14 mouse cellular contexts compared by ENCODE assay signal in genomic region chr10:76002101-76002521, GRCm38 (mm10). TPM values are rescaled to one million over a fixed set of nuclear protein-coding genes. Genes with fewer than 3 reads are reported as not detected.
DNase-seq lines count a peak whose midpoint lies in the region.
"Had no signal": no experiment of that assay in that cellular context is flagged by ENCODE, and none has a peak within 500 bp of the region (broad histone marks: within the 10 kb centered on the region; RNA-seq: fewer than 3 reads in every experiment).

No protein-coding gene starts in this region.

- peak; percentile 45 to 75 for DNase-seq in adrenal gland, adult (ENCODE audit: inconsistent age in 2 of 2, low spot score in 1 of 2)
- no peak for DNase-seq in adrenal gland, postnatal 4 days (ENCODE audit: low spot score in 2 of 2)
- DNase-seq in ES-CJ7 (ENCODE audit: low read depth, low spot score) = peak; percentile 62
- DNase-seq in cerebellum, adult 18-20 months = peak; percentile 80 to 85
- DNase-seq in gastrocnemius, adult 8-10 months (ENCODE audit: low spot score in 2 of 2) = peak; percentile 35 to 71
- no peak for DNase-seq in lung, postnatal 14 days
- no peak for DNase-seq in frontal cortex, adult 2 months (ENCODE audit: extremely low spot score in 1 of 2, low spot score in 1 of 2)
- DNase-seq in spleen, adult 12 weeks (ENCODE audit: low spot score) = no peak

RNA-seq across cellular contexts. Expression of gene Zfp280b, which starts 30.3 kb away (rescaled TPM):
- 10 to 100 TPM; 14.5 to 16.6 TPM for total RNA-seq in adrenal gland, postnatal 4 days (2021)
- 10 to 100 TPM in 1 of 4 experiments, 1 to 10 TPM in 3; 7.9 to 11.0 (median 9.2) TPM for total RNA-seq in gastrocnemius, adult 8-10 months (2022)
- 8.8 and 9.7 TPM in 2 replicates for polyA plus RNA-seq in frontal cortex, adult 2 months (2012; rRNA removed)

RNA-seq across cellular contexts. Expression of gene Gm5134, which starts 47.8 kb away (rescaled TPM):
- total RNA-seq in adrenal gland, postnatal 4 days (2021) = under 1 TPM; 0.14 TPM
- not detected for total RNA-seq in gastrocnemius, adult 8-10 months (2022)
- polyA plus RNA-seq in frontal cortex, adult 2 months (2012; rRNA removed) = 0.23 and 0.36 TPM in 2 replicates
- total RNA-seq: heart, postnatal 25 days had no signal
- polyA plus RNA-seq: embryonic facial prominence, embryonic 12.5 days; kidney, embryonic 14.5 days had no signal

RNA-seq across cellular contexts. Expression of gene Vpreb3, which starts 59.3 kb away (rescaled TPM):
- under 1 TPM; 0.53 to 0.71 TPM for total RNA-seq in adrenal gland, postnatal 4 days (2021)
- total RNA-seq in gastrocnemius, adult 8-10 months (2022) = not detected
- polyA plus RNA-seq in frontal cortex, adult 2 months (2012; rRNA removed) = not detected in 2 replicates
- total RNA-seq: granulocyte monocyte progenitor cell, adult 5-6 weeks; heart, postnatal 25 days; left cerebral cortex, postnatal 10 days had no signal
- polyA plus RNA-seq: urinary bladder, adult 2 months had no signal

Comparison
In these comparisons a context has a peak if more than half of its experiments do, and no peak if none do; other contexts are left out.
1. DNase-seq: peak in adrenal gland, adult (2 of 2), ES-CJ7 (single experiment), cerebellum, adult 18-20 months (2 of 2) and gastrocnemius, adult 8-10 months (2 of 2); none in adrenal gland, postnatal 4 days (0 of 2), lung, postnatal 14 days (single experiment), frontal cortex, adult 2 months (0 of 2) and spleen, adult 12 weeks (single experiment).